11 mouse cellular contexts compared by ENCODE assay signal in genomic region chr2:29402550-29403076, GRCm38 (mm10). TPM values are rescaled to one million over a fixed set of nuclear protein-coding genes. Genes with fewer than 3 reads are reported as not detected.
DNase-seq lines count a peak whose midpoint lies in the region; ATAC-seq lines count a peak whose summit lies in the region.
"Had no signal": no experiment of that assay in that cellular context is flagged by ENCODE, and none has a peak within 500 bp of the region (broad histone marks: within the 10 kb centered on the region; RNA-seq: fewer than 3 reads in every experiment).

No protein-coding gene starts in this region.

- H3K9me3 ChIP-seq in hindbrain, embryonic 16.5 days (ENCODE audit: control insufficient read depth, low read length), result no peaks in the 10 kb centered on the region
- no peaks in the 10 kb centered on the region for H3K9me3 ChIP-seq in hindbrain, embryonic 10.5 days
- H3K9me3 ChIP-seq: embryonic facial prominence, embryonic 12.5 days had no signal

- 55% methylated on average over 3 of the region's 3 CpGs for WGBS in hindbrain, embryonic 16.5 days
- 85% methylated on average over 3 of the region's 3 CpGs for WGBS in hindbrain, embryonic 10.5 days

- peak; percentile 86 for ATAC-seq in hindbrain, embryonic 16.5 days
- ATAC-seq in monocyte, adult 5-6 weeks (replicated peaks; ENCODE audit: insufficient number of reproducible peaks, low FRiP score, low TSS enrichment, poor library complexity, severe bottlenecking), result no peak

- DNase-seq in cerebellum, adult 11-12 months, result peak; percentile 29
- no peak for DNase-seq in cerebellum, adult 11 months
- no peak for DNase-seq in hindbrain, embryonic 10.5 days (ENCODE audit: low spot score)
- peak; percentile 28 for DNase-seq in 3T3-L1 (ENCODE audit: low read depth, low spot score)
- peak; percentile 44 to 56 for DNase-seq in heart, postnatal 10 days
- DNase-seq in yolk sac, embryonic 10.5 days (ENCODE audit: low spot score), result no peak
- DNase-seq: B cell, adult 2 months; right cerebral cortex, adult 18-20 months had no signal

- no peaks in the 10 kb centered on the region for H3K27me3 ChIP-seq in hindbrain, embryonic 16.5 days (replicated peaks; ENCODE audit: control insufficient read depth, insufficient read depth, low read length)
- no peaks in the 10 kb centered on the region for H3K27me3 ChIP-seq in hindbrain, embryonic 10.5 days (ENCODE audit: insufficient read depth, poor library complexity, severe bottlenecking)
- H3K27me3 ChIP-seq: embryonic facial prominence, embryonic 12.5 days had no signal

- H3K9ac ChIP-seq in hindbrain, embryonic 16.5 days (ENCODE audit: low read depth, low read length), result no peak overlapping the region
- H3K9ac ChIP-seq: embryonic facial prominence, embryonic 12.5 days had no signal

- intact Hi-C loops in heart, postnatal 10 days (cut with DNase I), result no loop called here

- no peak overlapping the region for H3K4me3 ChIP-seq in hindbrain, embryonic 16.5 days (ENCODE audit: low read length)
- H3K4me3 ChIP-seq in hindbrain, embryonic 10.5 days, result no peak overlapping the region
- H3K4me3 ChIP-seq: embryonic facial prominence, embryonic 12.5 days had no signal

- H3K27ac ChIP-seq in hindbrain, embryonic 16.5 days (ENCODE audit: low read depth, low read length), result no peak overlapping the region
- H3K27ac ChIP-seq in hindbrain, embryonic 10.5 days, result no peak overlapping the region
- H3K27ac ChIP-seq: embryonic facial prominence, embryonic 12.5 days had no signal

- H3K4me1 ChIP-seq in hindbrain, embryonic 16.5 days (ENCODE audit: control insufficient read depth, insufficient read depth, low read depth, low read length), result peaks cover 21% of the 10 kb centered on the region
- H3K4me1 ChIP-seq in hindbrain, embryonic 10.5 days (replicated peaks), result peaks cover 26% of the 10 kb centered on the region

- no peak overlapping the region for H3K4me2 ChIP-seq in hindbrain, embryonic 16.5 days (ENCODE audit: low read length)
- H3K4me2 ChIP-seq: embryonic facial prominence, embryonic 12.5 days had no signal

- H3K36me3 ChIP-seq in hindbrain, embryonic 16.5 days (ENCODE audit: control insufficient read depth, insufficient read depth, low read length), result no peaks in the 10 kb centered on the region
- no peaks in the 10 kb centered on the region for H3K36me3 ChIP-seq in hindbrain, embryonic 10.5 days
- H3K36me3 ChIP-seq: embryonic facial prominence, embryonic 12.5 days had no signal

RNA-seq across cellular contexts. Expression of gene Med27, which starts 56.0 kb away (rescaled TPM):
- 60.2 and 63.3 TPM in 2 replicates for polyA plus RNA-seq in hindbrain, embryonic 16.5 days (2015; fragmentation: Nextera tagmentation; extraction: Ambion mirVana)
- 66.7 and 70.2 TPM in 2 replicates for polyA plus RNA-seq in hindbrain, embryonic 10.5 days (2016; fragmentation: Nextera tagmentation; extraction: Ambion mirVana)
- total RNA-seq in heart, postnatal 10 days (2021), result 10 to 100 TPM; 18.9 to 23.3 TPM
- total RNA-seq in monocyte, adult 5-6 weeks (2017), result 19.9 to 24.0 TPM (median 23.4 TPM) in 3 replicates

Comparison
In these comparisons a context has a peak if more than half of its experiments do, and no peak if none do; other contexts are left out.
1. DNase-seq: peak in cerebellum, adult 11-12 months (single experiment), 3T3-L1 (single experiment) and heart, postnatal 10 days (2 of 2); none in cerebellum, adult 11 months (single experiment), hindbrain, embryonic 10.5 days (single experiment) and yolk sac, embryonic 10.5 days (single experiment).